Mouse (Mus musculus): ENCODE measurements around the gene Tbl1xr1.
A peak's percentile ranks its signal among the peaks of the same experiment; 100 is the strongest.

Tbl1xr1 gene

DNA sequence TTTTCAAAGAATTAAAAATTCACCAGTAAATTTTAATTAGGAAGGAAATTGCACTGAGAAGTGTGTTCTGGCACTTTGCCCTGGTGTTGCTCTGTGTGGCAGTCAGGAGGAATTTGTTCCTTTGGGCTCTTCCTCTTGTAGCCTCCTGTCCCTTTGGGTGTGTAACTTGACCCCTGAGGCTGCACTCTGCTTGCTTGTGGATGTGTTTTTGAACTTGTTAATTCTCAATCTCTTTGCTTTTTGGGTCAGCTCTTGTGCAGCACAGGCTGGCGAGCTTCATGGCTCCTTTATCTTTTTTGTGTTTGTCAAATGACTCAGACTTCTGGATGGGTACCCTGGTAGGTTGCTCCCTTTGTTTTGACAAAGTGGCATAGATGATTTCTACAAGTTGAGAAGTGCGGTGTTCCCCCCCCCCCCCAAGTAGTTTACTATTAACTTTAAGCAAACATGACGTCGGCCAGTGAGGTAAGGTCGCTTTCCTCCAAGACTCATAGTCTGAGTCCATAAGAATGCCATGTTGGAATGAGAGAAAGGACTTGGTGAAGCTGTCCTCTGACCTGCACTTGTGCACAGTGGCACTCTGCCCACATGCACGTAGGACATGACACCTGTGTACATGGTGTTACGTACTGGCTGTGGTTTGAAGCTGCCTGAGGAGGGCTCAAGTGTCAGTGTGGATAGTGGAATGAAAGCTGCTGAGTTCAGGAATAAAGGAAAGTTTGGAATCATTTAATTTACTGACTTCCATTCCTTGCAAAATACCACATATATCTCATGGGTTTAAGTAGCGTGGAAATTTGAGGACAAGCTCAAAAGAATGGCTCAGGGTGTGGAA lies 14.2 kb downstream of the Tbl1xr1 start:
- peak in 1 of 2 experiments; percentile 33 for DNase-seq (ENCODE audit: low spot score in 2 of 2)

DNA sequence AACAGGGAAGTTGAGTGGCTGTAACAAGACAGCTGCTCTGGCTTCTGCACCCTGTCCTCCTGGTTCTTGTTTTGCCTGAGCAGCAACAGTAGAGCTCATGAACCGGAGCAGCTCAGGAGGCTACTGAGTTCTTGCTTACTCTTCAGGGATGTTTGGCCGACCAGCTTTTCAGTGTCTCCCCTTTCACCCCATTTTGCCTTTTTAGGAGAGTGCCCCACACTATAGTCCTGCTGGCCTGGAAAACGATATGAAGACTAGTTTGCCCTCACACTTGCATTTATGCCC lies 14.8 kb downstream of the Tbl1xr1 start:
- DNase-seq (ENCODE audit: low spot score in 2 of 2) = no peak

DNA sequence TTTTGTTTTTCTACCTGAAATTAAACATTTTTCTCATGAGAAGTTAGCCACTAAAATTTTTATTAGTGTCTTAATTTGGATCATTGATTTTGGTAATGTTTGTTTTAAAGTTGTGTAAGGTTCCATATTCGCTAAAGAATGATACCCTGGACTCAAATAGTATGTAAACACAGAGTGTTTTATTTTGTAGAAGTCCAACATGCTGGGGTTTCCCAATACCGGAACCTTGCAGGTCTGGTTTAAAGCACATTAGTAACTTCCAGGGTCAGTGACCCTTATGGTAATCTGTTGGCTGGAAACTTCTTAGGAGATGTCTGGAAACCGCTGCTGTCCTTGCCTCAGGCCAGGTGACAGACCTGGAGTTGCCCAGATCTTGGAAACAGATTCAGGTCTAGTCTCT lies 15.2 kb downstream of the Tbl1xr1 start:
- DNase-seq (ENCODE audit: low spot score in 2 of 2) = no peak

DNA sequence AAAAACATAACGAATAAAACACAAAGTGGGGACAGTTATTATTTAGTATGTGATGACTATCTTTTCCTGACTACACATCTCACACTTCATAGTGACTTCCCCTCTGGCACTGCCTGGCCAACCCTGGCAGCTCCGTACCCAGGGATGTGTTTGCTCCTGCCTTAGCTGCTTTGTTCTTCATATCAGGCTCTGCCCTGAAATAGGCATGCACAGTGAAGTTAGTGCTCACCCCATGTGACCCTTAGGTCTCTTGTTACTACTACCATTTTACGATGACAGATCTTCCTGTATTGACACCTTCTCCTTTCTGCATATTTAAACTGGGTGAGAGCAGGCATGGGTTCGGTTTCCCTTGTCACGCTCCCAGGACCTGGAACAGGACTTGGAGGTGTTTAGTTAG lies 16.3 kb downstream of the Tbl1xr1 start:
- DNase-seq (ENCODE audit: low spot score in 2 of 2) = no peak

DNA sequence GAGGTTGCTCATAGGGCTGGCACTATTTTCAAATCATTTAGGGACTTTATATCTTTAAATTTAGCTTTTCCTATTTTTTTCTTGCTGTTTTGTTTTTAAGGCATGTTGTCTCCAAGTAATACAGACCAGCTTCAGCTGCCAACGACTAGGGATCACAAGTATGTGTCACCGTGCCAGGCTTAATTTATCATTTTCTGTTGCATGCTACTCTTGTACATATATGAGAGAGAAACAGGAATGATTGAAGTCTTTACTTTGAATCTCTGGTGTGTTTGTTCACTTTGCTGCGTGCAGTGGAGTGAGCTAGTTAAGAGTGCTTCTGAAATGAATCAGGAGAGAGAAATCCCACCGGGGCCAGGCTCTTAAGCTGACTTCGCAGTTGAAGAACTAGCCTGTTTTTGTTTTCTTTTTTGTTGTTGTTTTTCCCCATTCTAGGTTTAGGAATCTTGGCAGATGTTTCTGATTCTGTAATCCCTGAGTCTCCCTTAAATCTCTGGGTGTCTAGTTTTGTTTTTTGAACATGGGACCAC lies 27.6 kb downstream of the Tbl1xr1 start:
- DNase-seq (ENCODE audit: low spot score in 2 of 2) = no peak

DNA sequence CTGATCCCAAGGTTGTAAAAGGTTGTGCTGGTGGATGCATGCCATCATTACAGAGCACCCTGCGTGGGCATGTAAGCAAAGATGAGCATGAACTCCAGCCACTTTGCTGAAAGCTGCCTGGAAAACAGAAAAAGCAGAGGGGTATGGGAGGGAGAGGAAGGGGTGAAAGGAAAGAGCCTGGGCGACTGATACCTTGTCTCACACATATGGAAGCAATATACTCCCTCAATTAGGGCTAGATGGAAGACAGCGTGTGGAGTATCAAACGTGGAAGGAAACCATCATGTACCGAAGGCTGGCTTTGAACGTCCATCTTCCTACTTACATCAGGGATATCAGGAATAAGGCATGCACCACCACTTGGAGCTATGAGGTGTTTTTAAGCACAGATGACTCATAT lies 29.0 kb downstream of the Tbl1xr1 start:
- no peak for DNase-seq (ENCODE audit: low spot score in 2 of 2)

DNA sequence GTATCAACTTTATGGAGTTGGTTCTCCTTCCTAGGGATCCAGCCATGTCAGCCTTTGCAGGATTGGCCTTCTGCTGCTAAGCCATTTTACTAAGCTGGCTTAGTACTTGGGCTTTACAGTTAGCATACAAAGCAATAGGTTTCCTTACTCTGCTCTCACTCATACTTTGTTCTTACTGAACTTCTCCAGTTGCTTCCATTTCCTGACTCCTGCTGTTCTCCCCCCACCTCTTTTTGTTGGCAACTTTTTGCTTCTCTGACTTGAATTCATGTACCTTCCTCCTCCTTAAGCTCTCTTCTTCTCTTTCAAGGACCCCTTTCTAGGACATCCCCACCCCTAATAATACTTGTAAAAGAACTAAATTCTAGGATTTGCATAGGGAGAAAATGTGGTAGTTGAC lies 31.6 kb downstream of the Tbl1xr1 start:
- DNase-seq (ENCODE audit: low spot score in 2 of 2) = no peak

DNA sequence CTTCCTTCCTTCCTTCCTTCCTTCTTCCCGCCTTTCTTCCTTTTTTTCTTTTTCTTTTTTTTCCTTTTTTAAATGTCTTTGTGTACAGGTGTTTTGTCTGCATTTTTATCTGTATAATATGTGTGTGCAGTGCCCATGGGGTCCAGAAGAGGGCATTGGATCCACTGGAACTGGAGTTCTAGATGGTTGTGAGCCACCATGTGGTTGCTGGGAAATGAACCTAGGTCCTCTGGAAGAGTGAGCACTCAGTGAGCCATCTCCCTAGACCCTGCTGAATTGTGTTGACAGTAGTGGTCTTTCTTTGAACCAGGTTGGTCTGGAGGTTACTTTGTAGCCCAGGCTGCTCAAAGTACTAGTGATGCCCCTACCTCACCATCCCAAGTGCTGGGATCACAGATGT lies 33.2 kb downstream of the Tbl1xr1 start:
- DNase-seq (ENCODE audit: low spot score in 2 of 2) = no peak

DNA sequence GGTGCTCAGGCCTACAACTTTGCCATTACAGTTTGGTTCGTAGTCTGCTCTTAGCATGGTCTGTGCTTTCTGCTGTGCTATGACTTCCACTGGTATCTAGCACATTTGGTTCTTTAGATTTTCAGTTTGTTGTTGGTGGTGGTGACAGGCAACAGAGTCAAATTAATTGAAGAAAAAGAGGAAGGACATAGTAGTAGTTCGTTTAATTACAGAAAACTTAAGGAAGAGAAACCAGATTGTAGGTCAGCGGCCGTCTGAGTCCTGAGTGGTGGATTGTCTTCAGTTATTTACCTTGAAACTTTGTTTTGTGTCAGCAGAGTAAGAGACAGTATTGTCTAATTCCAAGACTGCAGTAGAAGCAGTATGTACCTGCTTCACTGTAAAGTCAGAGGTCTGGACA lies 37.3 kb downstream of the Tbl1xr1 start:
- DNase-seq (ENCODE audit: low spot score in 2 of 2) = no peak

DNA sequence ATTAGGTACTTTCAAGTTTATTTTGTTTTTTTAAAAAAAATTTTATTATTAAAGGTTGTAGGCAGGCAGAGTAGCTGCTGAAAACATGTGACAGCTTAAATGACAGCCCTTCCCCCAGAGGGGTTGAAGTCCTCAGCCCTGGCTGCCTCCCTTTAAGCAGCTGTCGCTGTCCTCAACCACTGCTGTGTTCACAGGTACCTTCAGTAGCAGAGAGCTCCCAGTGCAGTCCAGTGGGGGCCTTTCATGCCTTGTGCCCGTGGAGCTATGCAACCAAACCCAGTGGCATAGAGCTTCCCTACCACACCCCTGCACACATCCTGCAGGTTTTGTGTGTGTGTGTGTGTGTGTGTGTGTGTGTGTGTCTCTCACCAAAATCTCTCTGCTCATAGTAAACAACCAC lies 38.8 kb downstream of the Tbl1xr1 start:
- no peak for DNase-seq (ENCODE audit: low spot score in 2 of 2)

DNA sequence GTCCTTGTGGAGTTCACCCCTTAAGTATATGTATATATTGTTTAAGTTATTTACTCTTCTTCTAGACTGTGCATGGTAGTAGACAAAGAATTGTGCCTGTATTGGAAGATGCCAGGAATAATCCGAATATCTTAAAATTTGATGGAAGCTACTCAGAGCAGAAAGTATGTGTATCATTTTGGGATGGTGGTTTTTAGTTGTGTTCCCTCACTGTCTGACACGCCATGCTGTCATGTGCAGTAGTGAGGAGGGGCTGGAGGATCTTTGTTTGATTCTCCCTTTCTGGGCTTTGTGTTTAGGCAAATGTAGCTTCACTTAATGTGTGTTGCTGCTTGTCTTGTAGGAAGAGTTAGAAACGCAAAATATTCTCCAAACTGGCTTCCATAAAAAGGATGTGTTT lies 39.2 kb downstream of the Tbl1xr1 start:
- DNase-seq (ENCODE audit: low spot score in 2 of 2) = no peak

DNA sequence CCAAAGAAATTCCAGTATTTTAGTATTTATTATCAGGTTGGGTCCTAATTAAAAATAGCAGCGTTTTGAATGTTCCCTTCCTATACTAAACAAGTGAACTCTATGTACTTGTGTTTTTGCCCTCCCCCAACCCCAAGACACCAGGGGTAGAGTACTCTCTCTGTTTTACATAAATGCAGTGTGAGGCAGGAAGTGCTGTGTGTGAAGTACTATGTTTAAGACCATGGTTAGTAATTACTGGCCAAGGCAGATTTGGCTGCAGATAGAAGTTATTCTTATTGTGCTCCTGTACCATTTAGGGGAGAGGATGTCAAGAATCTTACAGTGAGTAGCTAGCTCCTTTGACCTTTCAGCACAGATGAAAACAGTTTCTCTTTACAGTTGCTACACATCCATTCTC lies 39.7 kb downstream of the Tbl1xr1 start:
- no peak for DNase-seq (ENCODE audit: low spot score in 2 of 2)

DNA sequence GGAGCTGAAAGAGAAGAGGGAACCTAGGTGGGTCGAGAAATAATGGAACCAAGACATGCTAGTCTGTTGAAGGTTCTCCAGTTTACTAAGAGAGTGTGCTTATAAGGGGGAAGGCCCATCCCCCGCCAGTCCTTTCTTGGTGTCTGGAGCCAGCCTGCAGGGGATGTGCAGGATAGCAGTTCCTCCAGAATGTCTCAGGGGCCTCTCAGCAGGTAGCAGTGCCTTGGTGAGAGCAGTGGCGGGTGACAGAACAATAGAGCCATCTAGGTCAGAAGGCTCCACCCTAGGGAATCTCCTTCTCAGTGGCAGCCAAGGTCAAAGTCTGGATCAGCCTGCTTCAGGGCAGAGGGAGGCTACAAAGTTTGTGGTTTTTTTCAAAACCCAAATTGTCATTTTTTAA lies 45.3 kb downstream of the Tbl1xr1 start:
- DNase-seq (ENCODE audit: low spot score in 2 of 2) = no peak

DNA sequence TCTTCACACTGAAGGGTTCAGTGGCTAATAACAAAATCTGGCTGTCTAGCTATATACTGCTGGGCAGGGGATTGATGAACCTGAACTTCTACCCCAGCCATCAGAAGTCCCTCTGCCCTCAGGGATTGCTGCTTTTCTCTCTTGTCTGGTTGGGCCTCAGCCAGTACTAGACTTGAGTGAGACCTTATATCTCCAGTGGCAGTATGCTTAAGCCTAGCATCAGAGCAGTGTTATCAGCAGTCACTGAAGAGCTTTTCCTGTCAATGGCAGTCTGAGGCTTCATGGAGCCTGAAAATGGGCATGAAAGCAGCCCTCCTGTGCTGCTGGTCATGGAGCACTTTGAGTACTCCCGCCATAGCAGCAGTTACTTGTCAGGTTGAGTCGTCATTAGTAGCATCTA lies 46.7 kb downstream of the Tbl1xr1 start:
- DNase-seq (ENCODE audit: low spot score in 2 of 2) = no peak

DNA sequence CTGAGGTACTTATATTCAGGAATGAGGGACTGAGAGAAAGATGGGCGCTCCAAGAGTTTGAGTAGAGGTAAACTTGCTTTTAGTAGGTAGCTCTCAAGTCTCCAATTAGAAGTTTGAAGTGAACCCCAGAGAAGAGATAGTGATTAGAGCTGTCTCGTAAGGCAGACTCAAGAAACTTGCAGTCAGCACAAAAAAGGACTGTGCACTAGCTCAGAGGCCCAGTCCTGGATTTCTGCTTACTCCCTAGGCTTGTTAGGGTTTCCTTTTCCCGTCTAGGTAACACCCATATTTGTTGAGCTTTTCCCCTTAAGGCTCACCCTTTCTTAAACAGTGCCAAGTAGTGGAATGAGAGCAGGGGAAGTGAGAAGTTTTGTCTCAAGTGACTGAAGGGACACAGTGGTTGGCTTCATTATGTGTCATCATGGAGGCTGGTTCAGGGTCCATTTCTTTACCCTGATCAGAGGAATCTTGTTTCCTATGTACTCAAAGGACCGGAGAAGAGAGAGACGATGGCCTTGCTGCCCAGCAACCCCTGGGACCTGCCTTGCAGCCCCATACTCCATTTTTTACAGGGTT lies 49.9 kb downstream of the Tbl1xr1 start:
- DNase-seq (ENCODE audit: low spot score in 2 of 2) = no peak

DNA sequence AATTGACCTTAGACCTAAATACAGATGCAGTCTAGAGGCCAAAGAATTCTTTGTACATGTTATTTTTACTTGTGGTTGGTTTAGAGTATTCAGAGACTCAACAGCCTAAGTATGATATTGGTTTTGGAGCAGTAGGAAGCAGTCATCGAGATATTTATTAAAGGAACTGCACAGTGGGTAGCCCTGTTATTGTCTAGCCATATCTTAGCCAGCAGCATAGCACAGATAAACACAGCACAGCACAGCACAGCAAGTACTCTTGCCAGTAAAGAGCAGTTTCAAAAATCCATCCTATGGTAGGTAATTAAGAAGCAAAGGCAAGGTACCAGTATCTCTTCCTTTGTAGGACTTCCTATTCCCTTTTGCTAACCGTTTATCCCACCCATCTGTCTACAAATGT lies 54.8 kb downstream of the Tbl1xr1 start:
- DNase-seq (ENCODE audit: low spot score in 2 of 2) = no peak

DNA sequence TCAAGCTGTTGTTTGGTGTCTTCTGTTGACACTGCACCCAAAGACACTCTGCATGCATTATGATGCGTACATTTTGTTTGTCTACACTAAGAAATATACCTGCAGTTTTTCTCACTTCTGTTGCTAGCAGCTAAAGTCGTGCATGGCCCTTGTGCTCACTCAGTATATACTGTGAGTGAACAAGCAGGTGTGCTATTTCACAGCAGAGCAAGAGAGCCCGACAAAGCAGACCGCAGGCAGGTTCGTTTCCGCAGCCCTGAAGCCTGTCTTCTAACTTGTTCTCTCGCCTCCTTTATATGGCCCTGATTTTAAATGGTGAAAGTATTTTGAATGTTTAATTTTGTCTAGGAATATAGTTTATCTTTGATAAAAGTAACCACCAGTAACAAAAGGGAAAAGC lies 57.2 kb downstream of the Tbl1xr1 start:
- DNase-seq (ENCODE audit: low spot score in 2 of 2) = no peak

DNA sequence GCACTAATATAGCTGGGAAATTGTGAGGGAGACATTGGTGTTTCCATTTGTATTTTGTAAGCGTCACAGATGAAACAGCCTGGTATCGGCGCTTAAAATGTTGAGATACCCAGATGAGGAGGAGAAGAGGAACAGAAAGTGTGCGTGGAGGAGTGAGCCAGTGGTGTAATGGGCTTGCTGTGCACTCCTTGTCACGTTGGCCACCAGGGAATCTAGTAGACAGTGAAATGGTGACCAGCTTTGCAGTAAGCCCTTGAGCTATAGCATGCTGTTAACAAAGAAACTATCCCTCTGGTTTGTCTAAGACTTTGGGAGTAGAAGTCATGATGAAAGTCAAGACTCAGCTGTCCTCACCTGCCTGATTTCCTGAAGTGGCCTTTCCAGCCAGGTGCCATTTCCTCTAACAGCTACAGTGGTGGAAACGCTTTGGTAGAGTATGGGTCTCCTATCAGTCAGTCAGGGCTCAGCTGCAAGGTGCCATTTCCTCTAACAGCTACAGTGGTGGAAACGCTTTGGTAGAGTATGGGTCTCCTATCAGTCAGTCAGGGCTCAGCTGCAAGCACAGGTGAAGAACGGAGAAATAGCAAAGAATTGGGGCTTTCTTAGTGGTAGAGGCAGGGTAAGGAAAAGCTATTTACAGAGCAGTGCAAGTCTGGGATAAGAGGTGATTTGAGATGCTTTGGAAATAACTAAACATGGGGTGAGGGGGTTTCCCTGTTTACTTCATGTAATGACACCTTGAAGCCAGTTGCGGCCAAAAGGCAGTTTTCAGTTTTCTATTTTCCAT lies 61.5 kb downstream of the Tbl1xr1 start:
- no peak for DNase-seq (ENCODE audit: low spot score in 2 of 2)

DNA sequence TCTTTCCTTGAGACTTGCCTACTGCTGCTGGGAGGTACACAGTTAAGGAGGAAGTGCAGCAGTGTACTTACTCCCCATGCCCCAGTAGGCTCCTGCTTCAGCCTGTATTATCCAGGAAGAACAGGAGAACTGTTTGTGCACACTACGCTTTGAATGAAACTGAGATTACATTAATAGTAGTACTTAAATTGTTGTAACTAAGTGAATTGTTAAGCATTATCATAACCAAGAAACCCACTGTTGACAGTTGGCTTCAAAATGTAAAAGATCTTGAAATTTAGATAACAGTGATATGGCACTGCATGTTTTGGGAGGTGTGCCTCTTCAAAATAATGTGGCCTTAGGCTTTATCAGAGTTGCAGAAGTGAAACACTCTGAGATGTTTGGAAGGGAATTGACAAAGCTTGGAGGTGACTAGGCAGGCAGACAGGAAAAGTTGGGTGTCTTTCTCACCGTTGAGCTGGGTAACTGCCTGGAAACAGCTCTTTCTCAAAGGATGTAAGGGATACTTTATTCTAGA lies 62.2 kb downstream of the Tbl1xr1 start:
- DNase-seq (ENCODE audit: low spot score in 2 of 2) = no peak

DNA sequence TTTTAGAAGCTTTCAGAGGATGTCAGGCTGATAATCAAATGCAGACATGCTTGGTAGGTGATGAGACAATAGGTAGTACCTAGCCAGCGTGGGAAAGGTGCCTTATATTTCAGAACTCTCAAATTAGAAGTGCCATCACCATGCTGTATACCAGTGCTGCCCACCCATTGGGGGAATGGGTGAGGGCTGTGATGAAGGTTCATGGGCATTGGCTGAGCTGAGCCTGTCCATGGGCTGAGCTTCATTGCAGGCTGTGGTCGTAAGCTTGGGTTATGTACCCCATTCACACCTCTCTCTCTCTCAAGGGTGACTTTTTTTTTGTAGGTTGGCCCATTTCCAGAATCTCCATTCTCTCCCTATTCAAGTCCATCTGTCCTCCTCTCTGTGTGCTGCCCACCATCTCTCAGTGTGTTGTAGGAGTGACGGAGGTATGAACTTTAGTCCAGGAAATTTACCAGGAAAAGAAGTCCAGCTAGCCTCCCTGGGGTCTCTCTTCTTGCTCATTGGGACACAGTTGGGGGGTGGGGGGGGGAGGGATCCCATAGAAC lies 63.7 kb downstream of the Tbl1xr1 start:
- DNase-seq (ENCODE audit: low spot score in 2 of 2) = no peak

DNA sequence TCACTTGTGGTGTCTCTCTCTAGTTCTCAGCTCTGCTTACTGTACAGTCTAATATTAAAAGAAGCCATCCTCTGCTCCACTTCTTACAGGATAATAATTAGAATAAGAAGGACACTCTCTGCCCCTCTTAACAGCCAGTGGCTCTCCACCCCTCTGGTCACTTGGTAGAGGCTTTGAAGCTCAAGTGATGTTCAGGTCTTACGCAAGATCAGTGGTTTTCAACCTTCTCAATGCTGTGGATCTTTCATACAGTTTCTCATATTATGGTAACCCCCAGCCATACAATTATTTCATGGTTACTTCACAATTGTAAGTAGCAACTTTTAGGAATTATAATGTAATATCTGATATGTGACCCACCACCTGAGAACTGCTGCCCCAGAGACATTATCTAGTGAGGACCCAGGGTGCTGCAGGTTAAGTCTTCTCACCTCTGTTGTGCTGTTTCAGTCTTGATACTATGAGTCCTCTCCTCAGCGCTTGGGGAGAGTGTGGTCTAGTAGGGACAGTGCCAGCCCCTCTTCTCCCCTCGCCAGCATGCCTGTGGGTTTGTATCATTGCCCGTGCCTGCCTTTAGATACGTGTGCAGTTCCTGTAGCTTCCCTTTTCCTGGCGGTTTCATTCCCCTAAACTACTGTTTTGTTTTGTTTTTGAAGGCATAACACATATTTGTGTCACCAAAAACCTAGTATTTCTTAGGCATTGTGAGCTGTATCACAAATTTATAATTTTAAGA lies 65.7 kb downstream of the Tbl1xr1 start:
- no peak for DNase-seq (ENCODE audit: low spot score in 2 of 2)

Data from right cerebral cortex, postnatal 10 days (tissue).